Mouse (Mus musculus): ENCODE results near the gene Cpne4.

Cpne4 gene

DNA sequence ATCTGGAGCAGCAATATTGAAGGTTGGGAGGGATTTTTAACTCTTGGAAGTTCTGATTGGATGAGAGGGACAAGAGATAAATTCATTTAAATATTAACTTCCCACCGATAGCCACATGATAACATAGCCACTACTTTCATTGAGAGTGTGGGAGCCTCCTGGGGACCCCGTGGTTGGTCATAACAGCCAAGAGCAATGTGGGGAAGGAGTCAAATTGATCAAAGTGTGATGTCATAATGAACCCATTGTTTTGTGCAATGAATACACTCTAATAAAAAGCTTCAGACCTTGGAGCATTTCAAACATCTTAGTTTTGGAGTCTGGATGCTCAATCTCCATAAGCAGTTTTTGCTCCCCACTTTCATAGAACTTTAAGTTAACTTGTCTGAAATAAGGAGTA is at the start of gene Cpne4:
Gene Cpne4 (plus strand): TSS at position 301 of the 400 bp plus-strand sequence.
- no peak for DNase-seq (ENCODE audit: low read depth, low spot score)

DNA sequence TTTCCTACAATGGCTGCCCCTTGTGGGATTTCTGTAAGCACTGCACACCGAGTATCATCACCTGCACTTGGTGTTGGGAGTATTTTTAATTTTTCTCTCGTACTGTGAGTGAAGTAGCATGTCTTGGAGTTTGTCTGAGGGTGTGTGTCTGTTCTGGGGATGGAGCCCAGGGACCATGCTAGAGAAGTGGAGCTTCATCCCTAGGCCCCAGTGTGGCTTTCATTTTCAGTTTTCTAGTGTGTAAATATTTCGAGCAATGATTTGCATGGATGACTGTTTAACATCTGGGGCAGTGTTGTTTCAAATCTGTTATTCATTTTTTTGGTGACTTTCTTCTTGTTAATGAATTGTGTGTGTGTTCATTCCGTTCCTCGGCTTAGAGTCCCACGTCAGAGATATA is 31.9 kb upstream of the Cpne4 start:
- DNase-seq (ENCODE audit: low read depth, low spot score) = no peak

DNA sequence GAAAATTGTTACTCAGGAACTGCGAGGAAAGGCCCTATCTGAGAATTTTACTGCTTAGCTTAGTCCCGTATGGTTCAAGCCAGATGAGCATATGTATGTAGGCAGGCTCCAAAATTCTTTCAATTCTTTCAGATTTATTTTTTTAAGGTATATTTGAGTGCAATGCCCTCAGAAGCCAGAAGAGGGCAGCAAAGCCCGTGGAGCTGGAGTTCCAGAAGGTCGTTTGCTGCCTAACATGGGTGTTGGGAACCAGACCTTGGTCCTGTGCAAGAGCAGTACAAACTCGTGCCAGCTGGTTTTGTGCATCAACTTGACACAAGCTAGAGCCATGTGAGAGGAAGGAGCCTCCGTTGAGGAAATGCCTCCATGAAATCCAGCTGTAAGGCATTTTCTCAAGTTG is 11.6 kb upstream of the Cpne4 start:
- peak; percentile 43 for DNase-seq (ENCODE audit: low read depth, low spot score)

DNA sequence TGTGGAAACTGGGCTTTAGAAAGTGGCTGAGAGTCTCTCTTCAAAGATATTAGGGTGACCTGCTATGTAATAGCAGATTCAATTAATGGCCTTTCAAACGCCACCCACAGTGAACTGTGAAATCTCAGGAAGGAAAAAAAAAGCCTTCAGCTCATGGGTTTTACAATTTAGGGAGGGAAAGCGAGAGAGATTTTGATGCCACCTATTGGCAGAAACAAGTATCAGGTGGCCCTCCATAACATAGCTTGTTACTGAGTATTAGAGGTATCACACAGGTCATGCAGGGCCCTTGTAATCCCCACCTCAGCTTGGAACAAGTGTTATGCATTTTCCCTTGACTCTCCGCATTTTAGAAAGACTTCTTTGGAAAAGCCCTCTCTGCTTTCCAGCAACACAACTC is 18.7 kb downstream of the Cpne4 start:
- peak; percentile 7 for DNase-seq (ENCODE audit: low read depth, low spot score)

DNA sequence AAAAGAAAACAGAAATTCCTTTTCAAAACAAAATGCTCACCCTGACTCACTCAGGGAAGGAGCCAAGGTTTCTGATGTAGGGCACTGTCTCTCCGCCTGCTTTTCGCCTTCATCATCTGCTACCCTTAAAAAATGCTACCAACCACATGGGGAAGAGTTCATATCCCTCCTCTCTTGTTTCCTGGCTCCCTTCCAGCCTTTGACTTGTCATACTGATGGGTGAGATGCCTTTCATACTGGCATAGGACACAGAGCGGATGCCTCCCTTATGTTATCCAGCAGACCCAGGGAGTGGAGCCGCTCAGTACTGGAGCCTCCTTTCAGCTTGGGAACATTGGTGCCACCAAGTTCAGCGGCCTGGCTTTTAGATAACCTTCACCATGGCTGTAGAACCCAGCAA is 19.4 kb downstream of the Cpne4 start:
- DNase-seq (ENCODE audit: low read depth, low spot score) = no peak

DNA sequence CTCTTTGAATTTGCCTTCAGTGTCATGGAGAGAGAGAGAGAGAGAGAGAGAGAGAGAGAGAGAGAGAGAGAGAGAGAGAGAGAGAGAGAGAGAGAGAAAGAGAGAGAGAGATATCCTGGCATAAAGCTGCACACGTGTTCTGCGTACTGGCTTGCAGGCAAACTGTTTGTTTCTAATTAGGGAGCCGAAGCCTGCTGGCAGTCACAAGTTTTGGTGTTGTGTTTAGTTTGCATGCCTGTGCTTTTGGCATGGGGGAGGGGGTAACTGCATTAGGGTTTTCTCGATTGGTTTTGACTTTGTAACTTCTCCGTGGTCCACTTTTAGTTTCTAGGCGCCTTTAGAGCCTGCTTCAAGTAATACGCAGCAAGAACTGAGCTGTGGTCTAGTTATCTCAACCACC is 20.0 kb downstream of the Cpne4 start:
- DNase-seq (ENCODE audit: low read depth, low spot score) = no peak

DNA sequence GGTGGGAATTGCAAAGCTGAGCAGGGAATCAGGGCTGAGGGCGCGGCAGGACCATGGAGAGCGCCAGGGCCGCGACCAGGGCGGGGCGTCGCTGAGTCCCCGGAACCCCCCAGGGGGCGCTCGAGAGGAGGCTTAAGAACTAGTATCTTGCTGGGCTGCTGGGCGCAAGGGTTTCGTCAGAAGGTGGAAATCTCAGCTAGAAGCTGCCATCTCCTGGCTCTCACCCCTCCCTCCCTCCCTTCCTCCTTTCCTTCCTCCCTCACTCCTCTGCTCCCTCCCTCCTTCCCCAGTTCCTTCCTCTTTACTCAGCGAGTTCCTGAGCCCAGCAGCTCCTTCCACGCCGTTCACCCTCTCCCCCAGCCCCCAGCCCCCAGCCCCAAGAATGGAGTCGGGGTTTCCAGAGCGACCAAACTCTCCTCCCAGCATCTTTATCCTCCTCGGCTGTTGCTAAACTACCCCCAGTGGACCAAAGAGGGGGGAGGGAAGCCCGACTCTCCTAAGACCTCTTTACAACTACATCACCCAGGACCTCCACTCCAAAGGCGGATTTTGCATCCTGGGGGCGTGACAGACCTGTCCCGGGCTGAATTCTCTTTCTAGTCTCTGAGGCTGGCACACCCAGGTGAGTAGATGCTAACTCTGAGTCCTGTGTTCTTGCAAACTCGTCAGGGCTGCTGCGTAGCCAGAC is 22.5 kb downstream of the Cpne4 start:
- DNase-seq (ENCODE audit: low read depth, low spot score) = peak; percentile 81

DNA sequence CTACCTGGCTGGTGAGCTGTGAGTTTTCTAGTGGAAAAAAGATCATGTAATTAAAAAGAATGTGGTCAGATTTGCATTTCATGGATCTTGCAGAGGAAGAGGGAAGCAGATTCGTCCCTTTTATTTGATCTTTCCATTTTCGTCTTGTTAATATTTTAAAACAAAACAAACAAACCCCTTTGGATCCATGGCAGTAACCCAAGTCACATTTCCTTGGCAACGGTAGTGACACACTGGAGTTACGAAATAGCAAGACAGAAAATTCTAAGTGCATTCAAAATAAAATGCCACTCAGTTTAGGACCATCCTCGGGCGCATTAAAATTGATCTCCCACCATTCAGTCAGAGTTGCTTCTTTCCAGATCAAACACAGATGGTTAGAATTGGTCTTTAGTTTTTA is 25.8 kb downstream of the Cpne4 start:
- no peak for DNase-seq (ENCODE audit: low read depth, low spot score)

DNA sequence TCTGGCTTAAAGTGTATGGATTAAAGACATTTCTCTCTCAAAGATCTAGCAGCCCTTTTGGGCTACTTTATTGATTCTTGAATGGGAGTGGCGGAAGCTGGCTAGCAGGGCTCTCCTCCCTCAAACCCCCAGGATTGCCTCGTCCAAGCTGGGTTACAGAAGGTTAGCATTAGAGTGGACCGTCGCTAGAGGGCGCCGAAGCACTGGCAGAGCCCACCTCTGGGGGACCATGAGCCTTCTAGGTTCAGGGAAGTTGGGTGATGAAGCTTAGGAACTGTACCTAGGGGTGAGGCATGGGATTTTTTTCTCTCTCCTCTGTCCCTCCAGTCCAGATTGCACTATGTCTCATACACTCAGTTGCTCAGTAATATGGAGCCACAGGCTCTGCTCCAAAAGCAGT is 27.4 kb downstream of the Cpne4 start:
- DNase-seq (ENCODE audit: low read depth, low spot score) = peak; percentile 60

DNA sequence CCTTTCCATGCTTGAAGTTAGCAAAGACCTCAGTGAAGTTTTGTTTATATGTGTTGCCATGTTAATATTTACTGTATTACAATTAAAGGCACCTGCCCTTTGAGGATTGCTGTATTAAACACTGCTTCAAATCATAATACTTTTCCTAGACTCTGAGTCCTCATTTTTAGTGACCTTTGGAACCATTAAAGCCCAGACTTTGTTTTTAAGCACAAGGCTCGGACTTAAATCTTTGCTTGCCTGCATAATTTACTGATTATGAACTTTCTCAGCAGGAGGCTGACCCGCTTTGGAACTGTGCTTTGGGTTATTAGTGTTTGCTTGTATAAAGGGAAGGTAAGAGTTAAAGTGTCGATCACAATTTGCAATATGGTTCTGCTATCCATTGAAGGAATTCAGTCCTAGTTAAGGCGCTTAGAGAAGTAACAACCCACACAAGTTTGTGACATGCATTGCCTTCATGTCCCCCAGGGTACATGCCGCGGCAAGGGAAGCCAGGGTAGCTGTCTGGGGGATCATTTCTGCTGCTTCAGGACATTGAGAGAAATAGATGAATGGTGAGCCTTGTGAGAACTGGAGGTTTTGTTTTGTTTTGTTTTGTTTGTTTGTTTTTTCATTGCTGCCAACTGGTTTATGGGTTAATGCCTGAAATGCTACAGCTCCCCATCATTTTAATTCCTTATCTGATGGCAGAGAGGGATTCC is 35.0 kb downstream of the Cpne4 start:
- no peak for DNase-seq (ENCODE audit: low read depth, low spot score)

DNA sequence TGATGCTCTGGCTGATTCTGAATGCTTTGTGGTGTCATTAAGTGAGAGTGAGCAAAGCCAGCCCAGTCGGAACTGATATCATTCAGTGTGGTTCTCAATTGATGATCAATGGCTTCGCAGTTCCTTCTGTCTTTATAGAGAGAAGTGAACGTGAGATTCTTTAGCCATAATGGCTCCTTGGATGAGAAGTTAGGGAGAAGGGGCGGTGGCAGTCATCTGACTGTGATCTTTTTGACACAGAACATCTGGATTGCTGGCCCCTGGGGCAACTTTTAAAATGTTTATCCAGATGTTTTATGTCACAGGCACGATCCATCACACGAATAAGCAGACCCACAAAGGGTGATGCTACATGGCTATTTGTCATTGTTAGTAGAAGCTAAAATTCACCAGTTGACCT is 35.6 kb downstream of the Cpne4 start:
- no peak for DNase-seq (ENCODE audit: low read depth, low spot score)

DNA sequence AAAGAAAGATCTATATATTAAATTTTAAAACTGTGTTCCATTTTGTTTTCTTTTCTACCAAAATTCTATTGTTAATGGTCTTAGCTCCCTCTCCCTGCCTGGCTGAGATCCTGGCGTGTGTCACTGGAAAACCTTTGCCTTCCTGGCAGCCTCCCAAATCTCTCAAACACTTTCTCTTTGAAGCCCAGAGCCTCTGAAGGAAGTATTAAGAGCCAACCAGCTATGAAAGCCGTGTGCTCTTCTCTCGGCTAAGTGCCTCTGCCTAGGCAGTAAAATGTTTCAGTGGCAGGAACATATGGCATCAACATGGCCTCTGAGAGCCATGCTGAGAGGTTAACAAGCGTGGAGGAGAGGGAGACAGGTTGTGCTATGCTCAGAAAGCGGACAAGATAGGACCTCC is 47.5 kb downstream of the Cpne4 start:
- DNase-seq (ENCODE audit: low read depth, low spot score) = no peak

DNA sequence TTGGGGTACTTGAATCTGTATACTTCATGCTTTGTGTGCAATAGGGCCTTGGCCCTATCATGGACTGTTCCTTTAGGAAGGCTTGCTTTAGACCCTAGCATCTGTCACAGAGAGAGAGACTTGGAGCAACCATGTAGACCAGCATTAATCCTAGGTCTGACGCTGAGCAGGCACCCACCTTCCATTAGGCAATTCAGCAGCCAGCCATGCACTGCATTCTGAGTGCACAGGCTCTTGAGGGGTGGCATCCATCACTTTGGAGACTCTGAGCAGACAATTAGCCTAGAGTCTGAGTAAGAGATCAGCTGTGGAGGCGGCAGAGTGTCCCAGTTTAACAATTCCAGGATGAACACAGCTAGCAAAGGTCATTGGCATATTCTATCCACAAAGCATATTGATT is 47.9 kb downstream of the Cpne4 start:
- DNase-seq (ENCODE audit: low read depth, low spot score) = no peak

DNA sequence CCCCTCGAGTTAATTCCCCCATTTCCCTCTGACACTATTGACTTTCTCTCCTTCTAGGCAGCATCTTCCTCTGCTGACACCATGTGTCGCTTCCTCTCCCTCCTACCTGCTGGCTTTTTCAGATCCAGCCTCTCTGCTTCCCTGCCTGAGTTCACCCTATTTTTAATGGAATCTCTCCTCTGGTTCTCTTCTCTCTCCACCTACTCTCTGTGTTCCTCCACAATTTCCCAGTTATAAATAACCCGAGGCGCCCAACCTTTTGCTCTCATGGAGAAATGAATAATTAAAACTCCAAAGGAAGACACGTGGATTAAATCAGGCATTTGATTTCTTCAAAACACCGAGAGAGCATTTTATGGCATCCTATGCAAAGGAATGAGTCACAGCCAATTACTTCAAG is 65.4 kb downstream of the Cpne4 start:
- no peak for DNase-seq (ENCODE audit: low read depth, low spot score)

DNA sequence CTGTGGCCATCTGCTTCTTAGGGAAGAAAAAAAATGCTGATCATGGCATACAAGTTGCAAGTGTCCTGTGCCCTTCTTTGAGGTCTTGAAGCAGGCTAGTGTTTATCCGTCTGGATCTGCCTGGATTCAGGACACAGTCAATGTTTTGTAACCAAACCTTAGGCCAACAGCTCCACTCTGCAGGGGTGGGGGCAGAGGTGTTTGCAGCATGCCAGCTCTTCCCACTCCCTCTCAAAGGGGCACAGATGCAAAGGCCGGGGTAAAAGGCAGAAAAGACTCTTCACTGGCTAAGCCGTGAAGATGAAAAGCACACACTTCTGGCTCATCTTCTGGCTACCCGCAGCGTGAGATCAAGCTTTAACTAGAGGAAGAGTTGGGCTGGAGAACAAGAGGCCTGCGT is 69.6 kb downstream of the Cpne4 start:
- no peak for DNase-seq (ENCODE audit: low read depth, low spot score)

DNA sequence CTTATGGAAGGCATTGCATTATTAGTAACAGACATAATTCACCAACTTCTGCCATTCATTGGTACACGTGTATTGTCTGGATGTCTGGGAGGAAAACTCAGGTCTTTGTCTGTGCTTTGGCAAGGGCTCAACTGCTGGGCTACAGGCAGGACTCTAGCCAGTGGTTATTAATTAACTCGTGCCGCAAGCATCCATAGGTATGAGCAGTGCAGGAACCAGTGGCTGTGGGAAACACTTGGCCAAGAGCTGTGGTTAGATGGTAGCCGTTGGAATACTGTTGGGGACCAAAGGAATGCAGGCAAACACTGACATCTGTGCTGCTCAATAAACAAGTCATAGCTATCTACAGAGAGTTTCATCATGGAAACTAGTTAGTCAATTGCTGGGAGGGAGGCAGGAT is 76.5 kb downstream of the Cpne4 start:
- DNase-seq (ENCODE audit: low read depth, low spot score) = no peak

DNA sequence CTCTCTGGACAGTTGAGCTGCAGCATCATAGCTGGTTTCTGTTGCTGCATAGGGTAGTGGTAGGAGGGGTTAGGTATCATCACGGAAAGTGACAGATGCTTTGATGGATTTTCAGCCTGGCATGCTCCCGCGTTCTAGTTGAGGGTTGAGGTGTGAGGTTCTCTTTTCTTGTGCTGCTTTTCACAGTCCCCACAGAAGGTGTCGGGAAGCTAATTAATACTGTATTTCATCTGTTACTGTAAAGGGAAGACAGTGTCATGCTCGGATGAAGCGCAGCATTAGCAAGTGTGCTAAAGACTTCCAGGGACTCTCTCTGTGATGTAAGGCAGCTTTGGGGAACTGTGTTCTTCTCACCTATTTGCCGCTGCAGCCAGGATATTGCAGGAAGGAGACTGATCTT is 80.7 kb downstream of the Cpne4 start:
- DNase-seq (ENCODE audit: low read depth, low spot score) = no peak

DNA sequence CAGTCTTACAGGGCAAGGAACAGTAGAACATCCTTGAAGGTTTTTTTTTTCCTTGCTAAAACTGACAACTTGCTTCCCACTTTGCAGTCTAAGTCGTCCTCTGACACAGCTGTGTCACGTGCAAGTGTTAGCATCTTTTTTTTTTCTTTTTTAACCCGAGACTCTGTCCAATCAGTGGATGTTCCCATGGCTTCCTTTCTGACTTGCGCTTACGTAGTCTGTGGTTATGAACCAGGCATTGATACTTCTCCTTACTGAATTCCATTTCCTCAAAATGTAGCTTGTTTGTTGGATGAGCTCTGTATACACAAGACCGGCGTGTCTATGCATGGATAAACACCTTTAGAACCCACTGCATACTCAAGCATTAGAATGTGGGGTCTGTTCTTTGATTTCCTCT is 82.2 kb downstream of the Cpne4 start:
- DNase-seq (ENCODE audit: low read depth, low spot score) = no peak

DNA sequence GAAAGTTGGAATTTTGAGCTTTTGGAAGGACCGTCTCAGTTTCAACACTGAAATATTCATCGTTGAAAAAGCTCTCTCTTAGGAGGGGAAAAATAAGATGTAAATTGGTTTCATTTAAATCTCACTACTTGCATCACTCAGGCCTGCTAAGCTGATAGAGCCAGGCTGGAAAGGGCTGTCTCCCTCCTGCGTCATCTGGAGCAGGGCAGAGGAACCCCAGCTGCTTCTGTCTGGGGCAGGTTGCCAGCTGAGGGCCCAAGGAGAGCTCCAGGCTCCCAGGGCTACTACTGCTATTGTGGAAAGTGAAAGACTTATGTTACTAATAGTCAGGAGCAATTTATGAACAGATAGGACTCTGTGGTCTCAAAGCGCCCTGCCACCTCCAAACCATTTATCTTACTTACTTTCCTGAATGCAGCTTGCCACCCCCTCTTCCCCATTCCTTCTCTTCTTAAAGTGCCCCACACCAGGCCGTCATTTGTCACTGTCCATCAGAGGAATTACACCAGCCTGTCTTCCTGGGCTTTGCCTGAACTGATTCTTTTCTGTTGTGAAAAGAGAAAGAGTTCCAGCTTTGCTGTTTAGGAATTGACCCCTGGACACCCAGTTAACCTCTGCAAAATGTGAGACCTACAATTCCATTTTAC is 99.4 kb downstream of the Cpne4 start:
- DNase-seq (ENCODE audit: low read depth, low spot score) = no peak

DNA sequence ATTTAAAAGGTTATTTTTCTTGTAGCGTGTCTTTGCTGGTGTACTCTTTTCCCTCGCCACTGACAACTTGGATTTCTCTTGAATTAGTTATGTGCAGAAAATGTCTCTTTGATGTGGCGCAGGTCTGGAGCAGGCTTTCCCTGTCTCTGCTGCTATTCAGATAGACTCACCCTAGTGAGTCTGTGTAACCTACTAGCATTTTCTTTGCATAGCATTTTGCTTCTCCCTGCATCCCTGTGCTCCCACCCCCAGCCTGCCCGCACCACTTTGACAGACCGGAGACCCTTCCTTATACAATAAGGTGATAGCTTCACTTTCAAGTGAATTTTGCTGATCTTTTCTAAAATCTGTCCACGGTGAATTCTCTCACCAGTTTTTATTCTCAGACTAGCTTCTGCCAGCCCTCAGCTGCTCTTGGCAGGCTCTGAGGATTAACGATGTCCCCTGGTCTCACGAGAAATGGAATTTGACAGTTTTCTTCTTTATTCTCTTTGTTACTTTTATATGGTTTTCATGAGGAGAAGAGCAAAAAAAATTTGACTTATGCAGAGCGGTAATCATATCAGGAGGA is 105.7 kb downstream of the Cpne4 start:
- DNase-seq (ENCODE audit: low read depth, low spot score) = no peak

DNA sequence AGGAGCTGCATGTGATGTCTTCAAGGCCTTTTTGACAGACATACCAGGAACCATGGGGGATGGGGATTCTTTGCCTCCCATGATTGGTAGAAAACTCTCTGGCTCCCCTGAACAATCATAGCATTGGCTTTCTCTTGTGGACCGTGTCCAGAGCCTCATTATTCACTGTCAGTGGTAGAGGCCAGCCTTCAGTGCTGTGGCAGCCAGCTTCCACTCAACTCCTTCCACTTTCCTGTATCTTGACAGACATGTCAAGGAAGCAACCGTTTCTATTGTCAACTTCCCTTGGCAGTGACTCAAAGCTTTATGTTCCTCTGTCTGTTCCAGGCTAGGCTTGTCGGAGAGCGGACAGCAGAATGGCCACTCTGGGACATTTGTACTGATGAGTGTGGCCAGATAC is 112.7 kb downstream of the Cpne4 start:
- no peak for DNase-seq (ENCODE audit: low read depth, low spot score)

DNA sequence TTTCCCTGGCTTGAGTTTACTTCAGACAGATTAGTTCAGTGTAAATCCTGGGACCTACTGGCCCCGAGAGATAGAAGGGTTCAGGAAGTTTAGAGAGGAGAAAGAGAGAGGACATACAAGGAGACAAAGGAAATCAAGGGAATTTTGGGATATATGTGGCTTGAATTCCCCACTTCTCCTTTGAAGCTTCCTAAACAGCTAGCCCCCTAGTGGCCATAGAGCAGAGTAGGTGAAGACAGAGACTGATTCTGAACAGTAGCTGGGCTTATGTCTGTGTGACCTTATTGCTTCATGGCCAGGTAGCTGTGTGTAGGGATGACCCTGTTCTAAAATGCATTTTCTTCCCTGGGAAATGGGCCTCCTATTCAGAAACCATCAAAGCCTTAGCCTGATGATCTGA is 129.6 kb downstream of the Cpne4 start:
- DNase-seq (ENCODE audit: low read depth, low spot score) = peak; percentile 26

DNA sequence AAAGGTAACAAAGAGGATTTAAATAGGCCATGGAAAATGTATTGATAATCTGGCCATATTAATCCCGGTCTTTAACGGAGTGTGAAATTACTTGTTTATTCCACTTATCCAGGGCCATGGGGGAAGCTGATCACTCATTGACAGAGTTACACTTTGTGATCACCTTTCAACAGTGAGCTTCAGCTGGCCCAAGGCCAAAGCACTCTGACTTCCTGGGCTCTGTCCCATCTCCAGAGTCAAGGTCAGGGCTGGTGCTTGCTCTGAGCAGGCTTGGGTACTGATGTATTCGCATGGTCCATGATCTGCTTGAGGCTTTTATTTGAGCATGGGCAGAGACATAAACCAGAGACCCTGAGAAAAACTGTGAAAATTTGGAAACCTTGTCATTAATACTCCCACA is 131.5 kb downstream of the Cpne4 start:
- no peak for DNase-seq (ENCODE audit: low read depth, low spot score)

Measured in ES-CJ7 (cell line).